Mouse (Mus musculus) embryonic facial prominence, embryonic 13.5 days (tissue): ENCODE data around the gene Smim5. TPM values are rescaled to one million over a fixed set of nuclear protein-coding genes. Genes with fewer than 3 reads are reported as not detected.

ENCODE experiments used
- ATAC-seq: fragments of 200-750 bp; cut with Nextera tagmentation; 2 replicates; pipeline ENCODE4 v1.8.0; 2017; ENCODE audit warnings: low read depth; ENCODE audit not compliant: insufficient number of reproducible peaks, insufficient read depth, low FRiP score, low TSS enrichment
- H3K27ac ChIP-seq: fragments of 300-500 bp; sonication (generic); 2 replicates; pipeline ENCODE4 v1.5.1; 2015; ENCODE audit warnings: moderate library complexity, mild to moderate bottlenecking, inconsistent platforms
- H3K27me3 ChIP-seq: fragments of 300-500 bp; sonication (generic); 2 replicates; pipeline ENCODE4 v1.6.1; 2015; ENCODE audit warnings: mild to moderate bottlenecking, inconsistent platforms
- H3K36me3 ChIP-seq: fragments of 300-500 bp; sonication (generic); 2 replicates; pipeline ENCODE4 v1.6.1; 2015; ENCODE audit warnings: mild to moderate bottlenecking, inconsistent platforms
- H3K4me1 ChIP-seq: fragments of 300-500 bp; sonication (generic); 2 replicates; pipeline ENCODE4 v1.6.1; 2015; ENCODE audit warnings: inconsistent platforms
- H3K4me2 ChIP-seq: fragments of 300-500 bp; sonication (generic); 2 replicates; pipeline ENCODE4 v1.6.1; 2015; ENCODE audit warnings: moderate library complexity, mild to moderate bottlenecking, inconsistent platforms
- H3K4me3 ChIP-seq: fragments of 300-500 bp; sonication (generic); 2 replicates; pipeline ENCODE4 v1.5.1; 2015; ENCODE audit warnings: mild to moderate bottlenecking, inconsistent platforms
- H3K9ac ChIP-seq: fragments of 300-500 bp; sonication (generic); 2 replicates; pipeline ENCODE4 v1.6.1; 2015; ENCODE audit warnings: mild to moderate bottlenecking, inconsistent platforms
- H3K9me3 ChIP-seq: fragments of 300-500 bp; sonication (generic); 2 replicates; pipeline ENCODE4 v1.6.1; 2016; ENCODE audit warnings: inconsistent platforms
- whole genome bisulfite sequencing: fragments of 180-500 bp; shearing (Covaris S2); methylation state at CpG from one replicate; pipeline ENCODE4 v1.1.7; 2015; ENCODE audit warnings: mixed read lengths; 5-methylcytosine and 5-hydroxymethylcytosine counted together
- polyA plus RNA-seq: library from polyadenylated mRNA; unstranded; fragments of >200 nt; fragmentation: Nextera tagmentation; extraction: Ambion mirVana; gene quantifications from 2 replicates; pipeline ENCODE4 v1.2.1, GENCODE M21; 2015

Smim5 gene
- polyA plus RNA-seq, 1 experiment from 2014 or later: 3.4 TPM

- H3K27me3 ChIP-seq: no peaks in the 10 kb centered on the region
- H3K9me3 ChIP-seq: no peaks in the 10 kb centered on the region
- peaks cover 33% of the 10 kb centered on the region for H3K4me1 ChIP-seq
- no peak for ATAC-seq
- H3K27ac ChIP-seq: no peak overlapping the region
- no peak overlapping the region for H3K4me3 ChIP-seq
- peaks cover 22% of the 10 kb centered on the region for H3K36me3 ChIP-seq
- no peak overlapping the region for H3K9ac ChIP-seq
- H3K4me2 ChIP-seq: no peak overlapping the region
- 87% methylated on average over 5 of the region's 5 CpGs for WGBS
Measured at GRCm38 (mm10) chr11:115906521-115906920, 6.8 kb downstream of the Smim5 start.

GRCm38 (mm10) chr11:115911134-115911561, 11.4 kb downstream of the Smim5 start:
- H3K27me3 ChIP-seq: no peaks in the 10 kb centered on the region
- peaks cover 53% of the 10 kb centered on the region for H3K36me3 ChIP-seq
- no peak overlapping the region for H3K4me2 ChIP-seq
- no peaks in the 10 kb centered on the region for H3K9me3 ChIP-seq
- 93% methylated on average over 5 of the region's 5 CpGs for WGBS
- 0 out of 2 replicates have a peak, but pooled peaks have one; percentile 17 for ATAC-seq
- no peak overlapping the region for H3K9ac ChIP-seq
- no peak overlapping the region for H3K27ac ChIP-seq
- no peaks in the 10 kb centered on the region for H3K4me1 ChIP-seq
- H3K4me3 ChIP-seq: no peak overlapping the region

- H3K4me3 ChIP-seq: no peak within 1 kb of the TSS
- 78% methylated on average over 11 of the region's 11 CpGs for WGBS
- H3K27me3 ChIP-seq: no peaks in the 10 kb centered on the region
- H3K9me3 ChIP-seq: no peaks in the 10 kb centered on the region
- H3K4me2 ChIP-seq: no peak within 1 kb of the TSS
- no peak for ATAC-seq
- H3K4me1 ChIP-seq: no peaks in the 10 kb centered on the region
- no peak within 1 kb of the TSS for H3K9ac ChIP-seq
- peaks cover 59% of the 10 kb centered on the region for H3K36me3 ChIP-seq
- H3K27ac ChIP-seq: no peak within 1 kb of the TSS
Measured at GRCm38 (mm10) chr11:115911632-115912376, 12.0 kb downstream of the Smim5 start, which contains the start of gene Smim6. Gene Smim6, plus strand, starts transcription at chr11:115912017.

- 91% methylated on average over 4 of the region's 4 CpGs for WGBS
- no peak overlapping the region for H3K4me2 ChIP-seq
- H3K27ac ChIP-seq: no peak overlapping the region
- no peaks in the 10 kb centered on the region for H3K9me3 ChIP-seq
- H3K4me3 ChIP-seq: no peak overlapping the region
- peaks cover 50% of the 10 kb centered on the region for H3K36me3 ChIP-seq
- H3K27me3 ChIP-seq: no peaks in the 10 kb centered on the region
- H3K4me1 ChIP-seq: no peaks in the 10 kb centered on the region
- no peak overlapping the region for H3K9ac ChIP-seq
- ATAC-seq: no peak
Measured at GRCm38 (mm10) chr11:115916579-115916978, 16.8 kb downstream of the Smim5 start.

- Histone ChIP-seq H3K36me3 (peaks cover 50% of the 10 kb centered on the region), H3K27ac (no peak overlapping the region), H3K4me2 (no peak overlapping the region), H3K4me1 (no peaks in the 10 kb centered on the region), H3K4me3 (no peak overlapping the region), H3K27me3 (no peaks in the 10 kb centered on the region), H3K9ac (no peak overlapping the region), H3K9me3 (no peaks in the 10 kb centered on the region)
- ATAC-seq: no peak
- WGBS: 89% methylated on average over 5 of the region's 5 CpGs
Measured at GRCm38 (mm10) chr11:115918637-115919036, 18.9 kb downstream of the Smim5 start.

GRCm38 (mm10) chr11:115919073-115919472, 19.3 kb downstream of the Smim5 start:
- no peaks in the 10 kb centered on the region for H3K4me1 ChIP-seq
- peaks cover 51% of the 10 kb centered on the region for H3K36me3 ChIP-seq
- WGBS: 92% methylated on average over 5 of the region's 5 CpGs
- no peak for ATAC-seq
- H3K4me3 ChIP-seq: no peak overlapping the region
- no peaks in the 10 kb centered on the region for H3K9me3 ChIP-seq
- H3K4me2 ChIP-seq: no peak overlapping the region
- no peaks in the 10 kb centered on the region for H3K27me3 ChIP-seq
- no peak overlapping the region for H3K27ac ChIP-seq
- H3K9ac ChIP-seq: no peak overlapping the region

- Histone ChIP-seq H3K27me3 (no peaks in the 10 kb centered on the region), H3K9me3 (no peaks in the 10 kb centered on the region), H3K36me3 (peaks cover 55% of the 10 kb centered on the region), H3K9ac (no peak overlapping the region), H3K4me1 (no peaks in the 10 kb centered on the region), H3K27ac (no peak overlapping the region), H3K4me2 (no peak overlapping the region), H3K4me3 (no peak overlapping the region)
- 40% methylated on average over 6 of the region's 6 CpGs for WGBS
- no peak for ATAC-seq
Measured at GRCm38 (mm10) chr11:115920110-115920818, 20.5 kb downstream of the Smim5 start.

- Histone ChIP-seq H3K27me3 (no peaks in the 10 kb centered on the region), H3K4me2 (no peak overlapping the region), H3K9ac (no peak overlapping the region), H3K27ac (no peak overlapping the region), H3K9me3 (no peaks in the 10 kb centered on the region), H3K36me3 (peaks cover 44% of the 10 kb centered on the region), H3K4me3 (no peak overlapping the region), H3K4me1 (no peaks in the 10 kb centered on the region)
- no peak for ATAC-seq
- 92% methylated on average over 1 of the region's 1 CpGs for WGBS
Measured at GRCm38 (mm10) chr11:115921986-115922385, 22.2 kb downstream of the Smim5 start.

- no peak overlapping the region for H3K9ac ChIP-seq
- H3K4me1 ChIP-seq: peaks cover 13% of the 10 kb centered on the region
- H3K9me3 ChIP-seq: no peaks in the 10 kb centered on the region
- WGBS: 88% methylated on average over 8 of the region's 8 CpGs
- peaks cover 35% of the 10 kb centered on the region for H3K36me3 ChIP-seq
- no peak overlapping the region for H3K4me3 ChIP-seq
- no peaks in the 10 kb centered on the region for H3K27me3 ChIP-seq
- no peak overlapping the region for H3K4me2 ChIP-seq
- no peak for ATAC-seq
- no peak overlapping the region for H3K27ac ChIP-seq
Measured at GRCm38 (mm10) chr11:115929031-115929430, 29.3 kb downstream of the Smim5 start.

GRCm38 (mm10) chr11:115929818-115930217, 30.1 kb downstream of the Smim5 start:
- Histone ChIP-seq H3K9ac (no peak overlapping the region), H3K4me2 (no peak overlapping the region), H3K27ac (no peak overlapping the region), H3K27me3 (no peaks in the 10 kb centered on the region), H3K4me3 (no peak overlapping the region), H3K4me1 (peaks cover 21% of the 10 kb centered on the region), H3K36me3 (peaks cover 28% of the 10 kb centered on the region), H3K9me3 (no peaks in the 10 kb centered on the region)
- 67% methylated on average over 3 of the region's 3 CpGs for WGBS
- ATAC-seq: no peak

GRCm38 (mm10) chr11:115931235-115931634, 31.5 kb downstream of the Smim5 start:
- Histone ChIP-seq H3K4me2 (no peak overlapping the region), H3K36me3 (peaks cover 27% of the 10 kb centered on the region), H3K4me3 (no peak overlapping the region), H3K27me3 (no peaks in the 10 kb centered on the region), H3K9me3 (no peaks in the 10 kb centered on the region), H3K9ac (0 out of 2 replicates have a peak overlapping the region, but pooled peaks have one; percentile 1), H3K4me1 (peaks cover 22% of the 10 kb centered on the region), H3K27ac (no peak overlapping the region)
- whole genome bisulfite sequencing: 73% methylated on average over 3 of the region's 3 CpGs
- no peak for ATAC-seq
